Mouse (Mus musculus) B cell, adult 2 months (primary cell): Measurements from ENCODE around the gene Nfib.

Source experiments
- DNase-seq, 2 experiments: peaks; one replicate each; pipeline ENCODE4 v3.0.0; 2022

The Nfib gene

GRCm38 (mm10) chr4:82383991-82384731 lies 321.4 kb downstream of the Nfib start:
- DNase-seq, result no peak

- no peak for DNase-seq
Observed at GRCm38 (mm10) chr4:82383346-82383745, 322.2 kb downstream of the Nfib start.

GRCm38 (mm10) chr4:82381786-82382185 lies 323.8 kb downstream of the Nfib start:
- no peak for DNase-seq

GRCm38 (mm10) chr4:82380578-82380977 lies 325.0 kb downstream of the Nfib start:
- no peak for DNase-seq

GRCm38 (mm10) chr4:82378050-82378449 lies 327.5 kb downstream of the Nfib start:
- DNase-seq, result no peak

GRCm38 (mm10) chr4:82377621-82378020 lies 327.9 kb downstream of the Nfib start:
- DNase-seq, result no peak

GRCm38 (mm10) chr4:82374560-82374959 lies 331.0 kb downstream of the Nfib start:
- no peak for DNase-seq

GRCm38 (mm10) chr4:82372217-82372616 lies 333.3 kb downstream of the Nfib start:
- DNase-seq, result no peak

GRCm38 (mm10) chr4:82371471-82371870 lies 334.1 kb downstream of the Nfib start:
- DNase-seq, result no peak

- no peak for DNase-seq
Observed at GRCm38 (mm10) chr4:82369011-82369776, 336.4 kb downstream of the Nfib start.

GRCm38 (mm10) chr4:82368091-82368775 lies 337.3 kb downstream of the Nfib start:
- DNase-seq, result no peak

GRCm38 (mm10) chr4:82364696-82365385 lies 340.7 kb downstream of the Nfib start:
- DNase-seq, result no peak

GRCm38 (mm10) chr4:82363951-82364350 lies 341.6 kb downstream of the Nfib start:
- DNase-seq, result no peak

GRCm38 (mm10) chr4:82362294-82362693 lies 343.3 kb downstream of the Nfib start:
- no peak for DNase-seq

- DNase-seq, result no peak
Observed at GRCm38 (mm10) chr4:82360081-82360511, 345.5 kb downstream of the Nfib start.

GRCm38 (mm10) chr4:82359110-82359509 lies 346.4 kb downstream of the Nfib start:
- DNase-seq, result no peak

GRCm38 (mm10) chr4:82349006-82349405 lies 356.5 kb downstream of the Nfib start:
- DNase-seq, result no peak

- no peak for DNase-seq
Observed at GRCm38 (mm10) chr4:82344787-82345186, 360.8 kb downstream of the Nfib start.

GRCm38 (mm10) chr4:82344224-82344623 lies 361.3 kb downstream of the Nfib start:
- no peak for DNase-seq

- no peak for DNase-seq
Observed at GRCm38 (mm10) chr4:82338930-82339329, 366.6 kb downstream of the Nfib start.

- DNase-seq, result no peak
Observed at GRCm38 (mm10) chr4:82338481-82338880, 367.1 kb downstream of the Nfib start.

- DNase-seq, result no peak
Observed at GRCm38 (mm10) chr4:82336951-82337381, 368.6 kb downstream of the Nfib start.
